Mouse (Mus musculus): ENCODE measurements around the gene Foxp2. TPM values are rescaled to one million over a fixed set of nuclear protein-coding genes. Genes with fewer than 3 reads are reported as not detected.

Foxp2 gene
- total and polyA plus RNA-seq, 3 experiments: not detected

DNA sequence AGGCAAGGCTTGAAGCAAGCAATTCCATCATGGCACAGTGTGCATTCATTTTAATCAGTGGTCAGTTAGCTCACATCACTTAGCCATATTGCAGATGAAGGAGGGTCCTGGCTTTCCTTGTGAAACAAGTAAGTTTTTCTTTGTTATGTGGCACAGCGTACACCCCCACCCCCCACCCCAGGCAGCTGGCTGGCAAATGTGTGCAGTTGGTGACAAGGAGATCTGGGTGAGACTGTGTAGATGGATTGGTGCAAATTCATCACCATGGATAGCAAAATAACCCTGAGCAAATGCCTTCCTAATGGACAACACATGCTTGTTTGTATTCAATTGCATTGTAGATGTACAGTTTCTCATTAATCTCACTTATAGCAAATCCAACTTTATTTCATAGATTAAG, 240.9 kb downstream of the Foxp2 start:
- H3K4me2 ChIP-seq (ENCODE audit: insufficient read depth, low read depth, poor library complexity, severe bottlenecking): no peak overlapping the region
- H3K27ac ChIP-seq (ENCODE audit: insufficient read depth, low read depth): no peak overlapping the region
- no peaks in the 10 kb centered on the region for H3K4me1 ChIP-seq (ENCODE audit: control insufficient read depth in 1 of 2, insufficient read depth in 2 of 2)
- H3K79me2 ChIP-seq (replicated peaks; ENCODE audit: control insufficient read depth, extremely low read depth, insufficient read depth, poor library complexity, severe bottlenecking): no peaks in the 10 kb centered on the region
- H3K4me3 ChIP-seq (replicated peaks in 1 of 3; ENCODE audit: low read depth in 2 of 3, low read length in 2 of 3, poor library complexity in 1 of 3): no peak overlapping the region
- no peak for DNase-seq (ENCODE audit: extremely low read depth)
- no peak overlapping the region for H3K9ac ChIP-seq (ENCODE audit: insufficient read depth, low read depth)
- no peaks in the 10 kb centered on the region for H3K36me3 ChIP-seq (replicated peaks in 1 of 2; ENCODE audit: control insufficient read depth in 1 of 2, insufficient read depth in 1 of 2, low read length in 1 of 2)
- TF ChIP-seq HCFC1 (IDR thresholded peaks at IDR 0.05; ENCODE audit: low read depth, low read length) (no peak), JUND (conservative IDR thresholded peaks at IDR 0.05; ENCODE audit: low read depth, low read length) (no peak), NELFE (IDR thresholded peaks at IDR 0.05; ENCODE audit: low read depth, low read length) (no peak), CHD1 (IDR thresholded peaks at IDR 0.05; ENCODE audit: low read depth, low read length) (no peak), MAZ (IDR thresholded peaks at IDR 0.05; ENCODE audit: low read depth, low read length) (no peak), ZNF384 (IDR thresholded peaks at IDR 0.05; ENCODE audit: low read depth, low read length) (no peak), PAX5 (IDR thresholded peaks at IDR 0.05; ENCODE audit: low read length) (no peak), RCOR1 (conservative IDR thresholded peaks at IDR 0.05; ENCODE audit: low read depth, low read length) (no peak), ZKSCAN1 (IDR thresholded peaks at IDR 0.05; ENCODE audit: borderline replicate concordance, low read depth, low read length) (no peak), POLR2A (IDR thresholded peaks at IDR 0.05; ENCODE audit: low read depth, low read length) (no peak), SMC3 (IDR thresholded peaks at IDR 0.05; ENCODE audit: low read depth, low read length) (no peak), MEF2A (IDR thresholded peaks at IDR 0.05; ENCODE audit: borderline replicate concordance, low read depth, low read length) (no peak), E2F4 (IDR thresholded peaks at IDR 0.05; ENCODE audit: insufficient replicate concordance, low read depth, low read length) (no peak), CTCF (conservative IDR thresholded peaks at IDR 0.05 in 1 of 2, IDR thresholded peaks at IDR 0.05 in 1 of 2; ENCODE audit: low read depth in 2 of 2, low read length in 2 of 2) (no peak), UBTF (IDR thresholded peaks at IDR 0.05; ENCODE audit: low read depth, low read length) (no peak), TBP (conservative IDR thresholded peaks at IDR 0.05; ENCODE audit: low read depth, low read length) (no peak), SIN3A (IDR thresholded peaks at IDR 0.05; ENCODE audit: low read length) (no peak), GABPA (IDR thresholded peaks at IDR 0.05; ENCODE audit: insufficient replicate concordance, low read depth, low read length) (no peak), MAFK (IDR thresholded peaks at IDR 0.05; ENCODE audit: insufficient replicate concordance, low read length) (no peak)
- dilution Hi-C loops (cut with MboI; ENCODE audit: extremely low pct_ligation_motif_present, extremely low pct_unique_long_range_greater_than_20kb, low sequenced_read_pairs) (no loop called here), in situ Hi-C loops (cut with MboI; ENCODE audit: low pct_ligation_motif_present, low pct_unique_long_range_greater_than_20kb, low sequenced_read_pairs) (no loop called here)
- H3K27me3 ChIP-seq (replicated peaks): no peaks in the 10 kb centered on the region
- H3K9me3 ChIP-seq (replicated peaks; ENCODE audit: low read length): no peaks in the 10 kb centered on the region

DNA sequence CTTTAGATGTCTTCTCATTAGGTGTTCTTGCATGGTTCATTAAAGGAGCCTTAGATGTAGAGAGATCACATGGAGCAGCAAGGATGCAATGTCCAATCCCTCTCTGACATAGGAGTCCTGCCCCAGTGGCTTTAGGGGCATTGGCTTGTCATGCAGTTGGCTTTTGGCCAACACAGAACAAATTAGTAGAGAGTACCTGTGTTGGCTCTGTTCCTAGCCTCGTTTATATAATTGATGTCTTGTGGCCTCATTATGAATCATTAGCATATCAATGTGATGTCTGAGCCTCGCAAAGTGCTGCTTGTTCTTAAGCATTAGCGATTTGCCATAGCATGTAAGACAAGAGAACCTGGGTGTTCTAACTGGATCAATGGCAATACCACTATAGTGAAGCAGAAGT, 250.5 kb downstream of the Foxp2 start:
- Histone ChIP-seq H3K4me3 (replicated peaks in 1 of 3; ENCODE audit: low read depth in 2 of 3, low read length in 2 of 3, poor library complexity in 1 of 3) (no peak overlapping the region), H3K9me3 (replicated peaks; ENCODE audit: low read length) (no peaks in the 10 kb centered on the region), H3K27me3 (replicated peaks) (no peaks in the 10 kb centered on the region), H3K4me2 (ENCODE audit: insufficient read depth, low read depth, poor library complexity, severe bottlenecking) (no peak overlapping the region), H3K4me1 (ENCODE audit: control insufficient read depth in 1 of 2, insufficient read depth in 2 of 2) (no peaks in the 10 kb centered on the region), H3K9ac (ENCODE audit: insufficient read depth, low read depth) (no peak overlapping the region), H3K36me3 (replicated peaks in 1 of 2; ENCODE audit: control insufficient read depth in 1 of 2, insufficient read depth in 1 of 2, low read length in 1 of 2) (no peaks in the 10 kb centered on the region), H3K27ac (ENCODE audit: insufficient read depth, low read depth) (no peak overlapping the region), H3K79me2 (replicated peaks; ENCODE audit: control insufficient read depth, extremely low read depth, insufficient read depth, poor library complexity, severe bottlenecking) (no peaks in the 10 kb centered on the region)
- dilution Hi-C loops (cut with MboI; ENCODE audit: extremely low pct_ligation_motif_present, extremely low pct_unique_long_range_greater_than_20kb, low sequenced_read_pairs) (no loop called here), in situ Hi-C loops (cut with MboI; ENCODE audit: low pct_ligation_motif_present, low pct_unique_long_range_greater_than_20kb, low sequenced_read_pairs) (no loop called here)
- TF ChIP-seq ZNF384 (IDR thresholded peaks at IDR 0.05; ENCODE audit: low read depth, low read length) (no peak), SMC3 (IDR thresholded peaks at IDR 0.05; ENCODE audit: low read depth, low read length) (no peak), MEF2A (IDR thresholded peaks at IDR 0.05; ENCODE audit: borderline replicate concordance, low read depth, low read length) (no peak), E2F4 (IDR thresholded peaks at IDR 0.05; ENCODE audit: insufficient replicate concordance, low read depth, low read length) (no peak), MAX (IDR thresholded peaks at IDR 0.05; ENCODE audit: low read length) (no peak), ZMIZ1 (IDR thresholded peaks at IDR 0.05; ENCODE audit: low read depth, low read length) (no peak), CHD1 (IDR thresholded peaks at IDR 0.05; ENCODE audit: low read depth, low read length) (no peak), MYC (IDR thresholded peaks at IDR 0.05; ENCODE audit: low read depth, low read length) (no peak), MXI1 (IDR thresholded peaks at IDR 0.05; ENCODE audit: low read depth, low read length) (no peak), CHD2 (IDR thresholded peaks at IDR 0.05; ENCODE audit: low read length) (no peak), USF2 (conservative IDR thresholded peaks at IDR 0.05; ENCODE audit: low read depth, low read length) (no peak), JUND (conservative IDR thresholded peaks at IDR 0.05; ENCODE audit: low read depth, low read length) (no peak), POLR2AphosphoS2 (IDR thresholded peaks at IDR 0.05; ENCODE audit: low read depth, low read length) (no peak), NRF1 (IDR thresholded peaks at IDR 0.05; ENCODE audit: low read depth, low read length) (no peak), POLR2A (IDR thresholded peaks at IDR 0.05; ENCODE audit: low read depth, low read length) (no peak)
- DNase-seq (ENCODE audit: extremely low read depth): no peak

Data from CH12.LX (cell line).